Mouse (Mus musculus) embryonic facial prominence, embryonic 10.5 days (tissue): ENCODE results near the gene Eno4. TPM values are rescaled to one million over a fixed set of nuclear protein-coding genes. Genes with fewer than 3 reads are reported as not detected.
"Not testable (repeated sequence)": the region's sequence is repeated elsewhere in the genome, so short reads cannot be mapped to it uniquely, and the experiment has no call there.

Source experiments
- DNase-seq: peaks from one replicate; pipeline ENCODE4 v3.0.0-alpha.2; 2017; ENCODE audit warnings: low spot score
- H3K27ac ChIP-seq: fragments of 300-500 bp; sonication (generic); replicated peaks from 2 replicates; pipeline ENCODE4 v1.5.1; 2016; ENCODE audit warnings: mild to moderate bottlenecking
- H3K27me3 ChIP-seq: fragments of 300-500 bp; sonication (generic); replicated peaks from 2 replicates; pipeline ENCODE4 v1.6.1; 2016; ENCODE audit warnings: low read depth, mild to moderate bottlenecking; ENCODE audit not compliant: poor library complexity, severe bottlenecking
- H3K36me3 ChIP-seq: fragments of 300-500 bp; sonication (generic); replicated peaks from 2 replicates; pipeline ENCODE4 v1.6.1; 2016; ENCODE audit warnings: mild to moderate bottlenecking, moderate library complexity
- H3K4me1 ChIP-seq: fragments of 300-500 bp; sonication (generic); 2 replicates; pipeline ENCODE4 v1.6.1; 2016
- H3K4me3 ChIP-seq: fragments of 300-500 bp; sonication (generic); 2 replicates; pipeline ENCODE4 v1.5.1; 2016; ENCODE audit warnings: mild to moderate bottlenecking, moderate library complexity
- H3K9me3 ChIP-seq: fragments of 300-500 bp; sonication (generic); 2 replicates; pipeline ENCODE4 v1.6.1; 2016; ENCODE audit warnings: mild to moderate bottlenecking
- WGBS: fragments of 180-500 bp; shearing (Covaris S2); methylation state at CpG from one replicate; pipeline ENCODE4 v1.1.7; 2016; 5-methylcytosine and 5-hydroxymethylcytosine counted together
- polyA plus RNA-seq: library from polyadenylated mRNA; unstranded; fragments of >200 nt; fragmentation: Nextera tagmentation; extraction: Ambion mirVana; gene quantifications from 2 replicates; pipeline ENCODE4 v1.2.1, GENCODE M21; 2016

Gene Eno4
- polyA plus RNA-seq: 1.1 TPM in 2 replicates

GRCm38 (mm10) chr19:58942841-58943828 lies at the start of gene Eno4, which contains the start of gene Hspa12a:
TSS of gene Eno4 (plus strand) at chr19:58943425.
TSS of gene Hspa12a (minus strand) at chr19:58943654.
- peak within 1 kb of the TSS; percentile 79 for H3K4me3 ChIP-seq
- H3K4me1 ChIP-seq: peaks cover 25% of the 10 kb centered on the region
- under 1% methylated on average over 65 of the region's 65 CpGs for WGBS
- DNase-seq: peak; percentile 96
- H3K27ac ChIP-seq: peak within 1 kb of the TSS; percentile 92
- H3K36me3 ChIP-seq: no peaks in the 10 kb centered on the region
- H3K27me3 ChIP-seq: peaks cover 12% of the 10 kb centered on the region
- no peaks in the 10 kb centered on the region for H3K9me3 ChIP-seq

- H3K27me3 ChIP-seq: no peaks in the 10 kb centered on the region
- WGBS: 88% methylated on average over 3 of the region's 3 CpGs
- no peak overlapping the region for H3K4me3 ChIP-seq
- peaks cover 11% of the 10 kb centered on the region; the same call in 1 of the 2 replicates for H3K9me3 ChIP-seq
- no peaks in the 10 kb centered on the region for H3K36me3 ChIP-seq
- no peak for DNase-seq
- H3K4me1 ChIP-seq: no peaks in the 10 kb centered on the region
- H3K27ac ChIP-seq: no peak overlapping the region
Measured at GRCm38 (mm10) chr19:58896216-58896615, 47.0 kb upstream of the Eno4 start.

GRCm38 (mm10) chr19:58900471-58900870 lies 42.8 kb upstream of the Eno4 start:
- not testable (repeated sequence) for H3K4me1 ChIP-seq, H3K4me3 ChIP-seq, H3K27ac ChIP-seq, H3K27me3 ChIP-seq, DNase-seq, H3K36me3 ChIP-seq
- H3K9me3 ChIP-seq: peaks cover 11% of the 10 kb centered on the region; the same call in 1 of the 2 replicates
- WGBS: 88% methylated on average over 10 of the region's 10 CpGs

- Histone ChIP-seq H3K36me3 (no peaks in the 10 kb centered on the region), H3K27me3 (peaks cover 23% of the 10 kb centered on the region), H3K9me3 (peaks cover 2% of the 10 kb centered on the region; the same call in 1 of the 2 replicates), H3K4me1 (peaks cover 13% of the 10 kb centered on the region), H3K27ac (0 out of 2 replicates have a peak overlapping the region, but pooled peaks have one; percentile 59), H3K4me3 (peak overlapping the region; percentile 50)
- no peak for DNase-seq
- WGBS: 71% methylated on average over 7 of the region's 7 CpGs
Measured at GRCm38 (mm10) chr19:58903079-58903898, 39.9 kb upstream of the Eno4 start.

DNA sequence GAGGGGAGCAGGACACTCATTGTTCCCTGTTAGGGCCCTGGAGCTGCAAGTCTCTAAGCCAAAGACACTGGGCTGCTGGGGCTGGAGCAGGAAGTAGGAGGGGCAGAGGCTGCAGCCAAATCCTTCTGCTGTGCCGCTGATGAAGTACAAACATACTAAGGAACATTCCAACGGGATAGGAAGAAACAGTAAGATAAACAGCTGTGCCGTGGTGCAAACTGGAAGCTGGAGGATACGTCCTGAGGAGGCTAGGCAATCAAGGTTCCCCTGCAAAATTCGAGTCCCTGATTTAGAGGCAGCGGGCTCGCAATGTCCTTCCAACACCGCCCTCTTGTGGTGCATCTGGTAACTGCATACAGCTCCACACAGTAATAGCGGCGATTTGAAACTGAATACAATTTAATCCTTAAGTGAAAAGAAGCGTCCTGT lies 39.3 kb upstream of the Eno4 start:
- WGBS: under 1% methylated on average over 11 of the region's 11 CpGs
- Histone ChIP-seq H3K4me1 (peaks cover 14% of the 10 kb centered on the region), H3K27me3 (peaks cover 23% of the 10 kb centered on the region), H3K27ac (0 out of 2 replicates have a peak overlapping the region, but pooled peaks have one; percentile 59), H3K9me3 (no peaks in the 10 kb centered on the region), H3K4me3 (peak overlapping the region; percentile 50), H3K36me3 (no peaks in the 10 kb centered on the region)
- DNase-seq: peak; percentile 85

DNA sequence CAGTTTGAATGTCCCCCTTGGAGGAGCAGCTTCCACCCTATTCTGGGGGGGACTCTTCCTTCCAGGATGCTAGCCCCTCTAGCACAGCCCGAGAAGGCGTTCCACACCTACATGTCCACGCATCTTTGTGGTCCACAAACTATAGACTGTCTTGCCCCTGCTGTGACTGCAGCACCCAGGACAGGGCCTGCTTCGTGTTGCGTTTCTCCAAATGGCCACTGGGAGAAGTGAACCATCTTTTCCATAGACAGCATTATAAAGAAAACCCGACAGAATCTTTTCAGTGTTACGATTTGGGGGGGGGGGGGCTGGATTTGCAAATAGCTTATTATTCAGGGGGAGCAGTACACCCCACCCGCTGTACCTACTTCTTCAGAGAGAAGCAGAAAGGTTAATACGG lies 36.5 kb upstream of the Eno4 start:
- DNase-seq: no peak
- 54% methylated on average over 9 of the region's 9 CpGs for WGBS
- Histone ChIP-seq H3K27me3 (peaks cover 23% of the 10 kb centered on the region), H3K27ac (no peak overlapping the region), H3K4me1 (peaks cover 25% of the 10 kb centered on the region), H3K9me3 (no peaks in the 10 kb centered on the region), H3K36me3 (no peaks in the 10 kb centered on the region), H3K4me3 (no peak overlapping the region)

DNA sequence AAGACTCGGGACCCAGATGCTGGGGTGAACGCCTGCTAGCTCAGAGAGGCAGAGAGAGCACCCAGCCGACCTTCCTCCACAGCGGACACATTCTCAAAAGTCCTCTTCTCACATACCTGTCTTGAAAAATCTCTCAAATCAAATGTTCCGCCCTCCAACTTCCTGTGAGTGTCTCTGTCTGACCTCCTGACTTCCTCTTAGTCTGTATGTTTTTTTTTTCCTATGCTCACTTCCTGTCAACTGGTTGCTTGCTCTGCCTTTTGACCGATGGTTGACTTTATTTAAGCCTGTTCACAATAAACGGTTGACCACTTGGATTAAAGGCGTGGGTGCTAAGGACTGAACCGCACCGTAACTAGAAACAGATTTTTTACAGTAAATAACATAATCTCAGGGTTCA lies 35.2 kb upstream of the Eno4 start:
- 71% methylated on average over 10 of the region's 10 CpGs for WGBS
- peaks cover 30% of the 10 kb centered on the region for H3K4me1 ChIP-seq
- H3K4me3 ChIP-seq: no peak overlapping the region
- DNase-seq: no peak
- peaks cover 34% of the 10 kb centered on the region for H3K27me3 ChIP-seq
- no peaks in the 10 kb centered on the region for H3K9me3 ChIP-seq
- no peak overlapping the region for H3K27ac ChIP-seq
- no peaks in the 10 kb centered on the region for H3K36me3 ChIP-seq

DNA sequence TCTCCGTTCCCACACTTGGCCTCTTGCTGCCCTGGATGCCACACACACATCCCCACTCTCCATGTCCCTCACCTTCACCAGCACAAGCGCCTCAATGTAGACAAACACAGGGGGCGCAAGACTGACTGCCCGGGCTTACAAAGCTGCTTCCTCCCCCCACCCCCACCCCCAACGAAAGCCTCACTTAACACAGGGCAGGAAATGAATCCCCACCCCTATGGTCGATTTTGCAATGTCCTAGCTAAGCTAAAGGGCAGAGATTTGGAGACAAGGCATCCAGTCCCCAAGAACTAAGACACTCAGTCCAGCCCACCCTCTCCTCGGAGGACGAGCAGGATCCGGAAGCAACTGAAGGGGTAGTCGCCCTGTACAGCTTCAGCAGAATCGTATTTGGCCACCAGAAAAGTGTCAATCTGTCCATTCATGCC lies 32.3 kb upstream of the Eno4 start:
- WGBS: under 1% methylated on average over 11 of the region's 11 CpGs

DNA sequence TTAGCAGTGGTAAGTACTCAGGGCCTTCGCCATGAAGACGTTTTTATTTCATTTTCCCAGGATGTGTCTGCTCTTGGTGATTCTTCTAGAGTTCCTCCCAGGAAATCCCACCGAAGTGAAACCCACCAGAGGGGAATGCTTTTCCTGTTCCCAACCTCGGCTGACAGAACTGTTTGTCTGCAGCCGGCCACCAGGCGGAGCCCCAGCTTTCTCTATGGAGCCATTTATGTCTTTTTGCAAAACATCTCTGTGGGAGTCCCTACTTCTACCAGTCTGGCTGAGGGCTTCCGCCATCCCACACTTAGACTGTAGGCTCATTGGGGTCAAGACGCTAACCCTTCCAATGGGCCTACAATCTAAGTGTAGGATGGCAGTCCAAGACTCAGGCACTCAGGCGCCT lies 31.8 kb upstream of the Eno4 start:
- peak overlapping the region; percentile 76 for H3K27ac ChIP-seq
- WGBS: 11% methylated on average over 9 of the region's 9 CpGs
- H3K4me3 ChIP-seq: peak overlapping the region; percentile 57
- H3K4me1 ChIP-seq: peaks cover 26% of the 10 kb centered on the region
- DNase-seq: peak; percentile 86
- no peaks in the 10 kb centered on the region for H3K9me3 ChIP-seq
- H3K36me3 ChIP-seq: no peaks in the 10 kb centered on the region
- peaks cover 44% of the 10 kb centered on the region for H3K27me3 ChIP-seq

More for the DNA sequence above, 32.3 kb upstream of the Eno4 start:
- Histone ChIP-seq H3K9me3 (no peaks in the 10 kb centered on the region), H3K27me3 (peaks cover 45% of the 10 kb centered on the region), H3K4me3 (peak overlapping the region; percentile 57), H3K4me1 (peaks cover 26% of the 10 kb centered on the region), H3K36me3 (no peaks in the 10 kb centered on the region), H3K27ac (peak overlapping the region; percentile 76)
- DNase-seq: peak; percentile 51

DNA sequence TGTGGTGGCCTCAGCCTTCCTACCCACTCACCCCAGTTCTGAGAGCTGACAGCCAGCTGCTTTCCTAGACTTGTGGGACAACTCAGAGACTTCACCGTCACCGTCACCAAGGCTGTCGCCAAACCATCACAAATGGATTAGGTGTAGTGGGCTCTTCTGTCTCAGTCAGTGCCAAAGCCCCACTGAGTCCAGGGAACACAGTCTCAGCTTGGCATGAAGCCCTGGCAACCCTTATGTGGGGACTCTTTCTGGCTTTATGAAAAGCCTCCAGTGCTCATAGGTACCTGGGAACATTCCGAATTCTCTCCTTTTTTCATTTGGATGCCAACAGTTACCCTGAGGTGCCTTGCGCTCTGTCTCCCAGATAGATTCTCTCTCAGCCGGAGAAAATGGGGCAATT lies 29.9 kb upstream of the Eno4 start:
- no peaks in the 10 kb centered on the region for H3K9me3 ChIP-seq
- 90% methylated on average over 6 of the region's 6 CpGs for WGBS
- H3K27me3 ChIP-seq: peaks cover 59% of the 10 kb centered on the region

GRCm38 (mm10) chr19:58918597-58918996 lies 24.6 kb upstream of the Eno4 start:
- H3K36me3 ChIP-seq: no peaks in the 10 kb centered on the region
- H3K27ac ChIP-seq: no peak overlapping the region
- H3K27me3 ChIP-seq: peaks cover 71% of the 10 kb centered on the region
- H3K9me3 ChIP-seq: no peaks in the 10 kb centered on the region
- DNase-seq: peak; percentile 20
- WGBS: 8% methylated on average over 11 of the region's 11 CpGs
- peak overlapping the region; percentile 27 for H3K4me3 ChIP-seq
- peaks cover 22% of the 10 kb centered on the region for H3K4me1 ChIP-seq

More for the DNA sequence above, 29.9 kb upstream of the Eno4 start:
- Histone ChIP-seq H3K36me3 (no peaks in the 10 kb centered on the region), H3K4me3 (no peak overlapping the region), H3K4me1 (peaks cover 26% of the 10 kb centered on the region), H3K27ac (no peak overlapping the region)
- DNase-seq: no peak

GRCm38 (mm10) chr19:58919148-58919547 lies 24.1 kb upstream of the Eno4 start:
- no peaks in the 10 kb centered on the region for H3K9me3 ChIP-seq
- no peak for DNase-seq
- WGBS: 23% methylated on average over 7 of the region's 7 CpGs
- H3K4me1 ChIP-seq: peaks cover 22% of the 10 kb centered on the region
- no peak overlapping the region for H3K4me3 ChIP-seq
- H3K36me3 ChIP-seq: no peaks in the 10 kb centered on the region
- peaks cover 65% of the 10 kb centered on the region for H3K27me3 ChIP-seq
- no peak overlapping the region for H3K27ac ChIP-seq
